Mouse (Mus musculus) left cerebral cortex, adult 11 months (tissue): ENCODE data around the gene Olfr112.
"Not testable (repeated sequence)": the region's sequence is repeated elsewhere in the genome, so short reads cannot be mapped to it uniquely, and the experiment has no call there.

ENCODE experiments used
- DNase-seq: peaks from one replicate; pipeline ENCODE4 v3.0.0; 2022; ENCODE audit warnings: low spot score

Olfr112 gene

GRCm38 (mm10) chr17:37569351-37569750, at the start of gene Olfr112:
Olfr112 (minus strand) TSS chr17:37569451.
- no peak for DNase-seq

- DNase-seq, result no peak
Measured at GRCm38 (mm10) chr17:37592643-37593042, 23.4 kb upstream of the Olfr112 start, which contains the start of gene Olfr114. Olfr114 (minus strand) TSS chr17:37592743.

- DNase-seq, result no peak
Measured at GRCm38 (mm10) chr17:37577563-37577962, 8.3 kb upstream of the Olfr112 start, which contains the start of gene Olfr113. Olfr113 (minus strand) TSS chr17:37577663.

GRCm38 (mm10) chr17:37558913-37559615, 10.2 kb downstream of the Olfr112 start:
- DNase-seq, result no peak

- no peak for DNase-seq
Measured at GRCm38 (mm10) chr17:37543800-37544435, 25.3 kb downstream of the Olfr112 start.

GRCm38 (mm10) chr17:37541454-37542119, 27.7 kb downstream of the Olfr112 start:
- DNase-seq, result no peak

GRCm38 (mm10) chr17:37538416-37538815, 30.8 kb downstream of the Olfr112 start:
- DNase-seq, result not testable (repeated sequence)

GRCm38 (mm10) chr17:37535173-37535572, 34.1 kb downstream of the Olfr112 start:
- no peak for DNase-seq

GRCm38 (mm10) chr17:37525427-37525826, 43.8 kb downstream of the Olfr112 start:
- not testable (repeated sequence) for DNase-seq

GRCm38 (mm10) chr17:37524612-37525011, 44.6 kb downstream of the Olfr112 start:
- DNase-seq, result not testable (repeated sequence)
